Mouse (Mus musculus) thymus, adult 2 months (tissue): ENCODE results near the gene Tcf25.

ENCODE experiments used
- CTCF ChIP-seq: fragments of 200-500 bp; IDR thresholded peaks from 2 replicates; pipeline ENCODE4 v1.5.1; 2012; ENCODE audit warnings: mild to moderate bottlenecking, control low read depth, low read length, moderate library complexity, borderline replicate concordance; ENCODE audit not compliant: control insufficient read depth, poor library complexity, insufficient read depth; ENCODE audit errors: extremely low read depth
- POLR2A ChIP-seq: fragments of 200-500 bp; IDR thresholded peaks from 2 replicates; pipeline ENCODE4 v1.6.1; 2012; ENCODE audit warnings: mild to moderate bottlenecking, low read length, control low read depth, moderate library complexity; ENCODE audit not compliant: control insufficient read depth, poor library complexity, insufficient read depth; ENCODE audit errors: extremely low read depth

DNA sequence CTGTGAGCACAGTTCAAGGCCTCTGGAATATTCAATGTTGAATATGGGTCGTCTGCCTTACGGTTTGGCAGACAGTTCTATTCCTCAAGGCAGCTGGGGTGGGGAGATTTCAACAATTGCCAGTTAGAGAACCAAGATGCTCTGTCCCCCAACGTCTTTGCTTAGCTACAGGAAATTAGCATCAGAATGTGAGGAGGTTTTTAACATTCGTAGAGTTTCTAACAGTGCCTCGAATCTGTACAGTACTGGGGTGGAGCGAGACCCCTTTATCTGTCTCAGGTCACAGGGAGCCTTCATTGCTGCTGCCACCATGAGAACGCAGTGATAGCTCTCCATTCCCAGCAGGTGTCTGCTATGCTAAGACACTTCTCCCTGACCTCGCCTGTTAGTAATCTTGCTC lies 2.6 kb downstream of the Tcf25 start:
- TF ChIP-seq POLR2A = no peak
- no peak for TF ChIP-seq CTCF
